Mouse (Mus musculus): ENCODE measurements around the gene Exosc3.
"Not testable (repeated sequence)": the region's sequence is repeated elsewhere in the genome, so short reads cannot be mapped to it uniquely, and the experiment has no call there.

Gene Exosc3

DNA sequence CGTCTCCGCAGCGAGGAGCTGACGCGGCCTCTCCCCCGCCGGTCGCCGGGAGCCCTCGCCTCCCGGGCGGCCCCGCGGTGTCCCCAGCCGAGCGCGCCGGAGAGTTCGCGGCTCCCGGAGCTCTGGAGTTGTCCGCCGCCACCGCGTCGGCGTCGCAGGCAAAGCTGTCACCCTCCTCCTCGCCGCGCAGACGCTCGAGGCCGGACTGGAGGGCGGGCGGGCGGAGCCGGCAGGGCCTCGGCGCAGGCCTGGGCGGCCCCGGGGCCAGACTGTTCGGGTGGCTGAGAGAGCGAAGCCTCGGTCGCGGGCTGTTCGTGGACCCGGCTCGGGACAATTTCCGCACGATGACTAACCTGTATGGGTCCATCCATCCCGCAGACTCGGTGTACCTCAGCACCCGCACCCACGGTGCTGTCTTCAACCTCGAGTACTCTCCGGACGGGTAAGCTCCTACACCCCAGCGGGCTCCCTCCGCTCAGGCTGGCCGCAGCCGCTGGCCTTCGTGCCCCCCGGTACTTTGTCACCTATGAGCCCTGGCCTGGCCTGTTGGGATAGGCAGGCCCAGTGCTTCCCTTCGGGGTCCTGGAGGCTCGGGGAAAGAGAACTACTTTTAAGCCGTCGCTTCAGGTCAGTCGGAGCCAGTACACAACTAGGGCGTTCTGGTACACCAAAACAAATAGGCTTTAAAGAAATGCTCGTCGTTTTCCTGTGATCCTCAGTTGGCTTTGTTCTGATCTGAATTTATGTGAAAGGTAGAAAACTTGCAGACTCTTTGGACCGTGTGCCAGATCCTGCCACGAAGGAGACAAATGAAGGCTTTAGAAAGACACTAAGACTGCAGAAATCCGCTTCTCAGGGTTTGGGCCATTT is at the start of gene Exosc3:
Gene Exosc3, minus strand, starts transcription at position 447 of the 870 bp plus-strand sequence.
- DNase-seq = peak in 1 of 2 experiments; percentile 53

GRCm38 (mm10) chr4:45392099-45392498 is 49.6 kb upstream of the Exosc3 start:
- no peak for DNase-seq

DNA sequence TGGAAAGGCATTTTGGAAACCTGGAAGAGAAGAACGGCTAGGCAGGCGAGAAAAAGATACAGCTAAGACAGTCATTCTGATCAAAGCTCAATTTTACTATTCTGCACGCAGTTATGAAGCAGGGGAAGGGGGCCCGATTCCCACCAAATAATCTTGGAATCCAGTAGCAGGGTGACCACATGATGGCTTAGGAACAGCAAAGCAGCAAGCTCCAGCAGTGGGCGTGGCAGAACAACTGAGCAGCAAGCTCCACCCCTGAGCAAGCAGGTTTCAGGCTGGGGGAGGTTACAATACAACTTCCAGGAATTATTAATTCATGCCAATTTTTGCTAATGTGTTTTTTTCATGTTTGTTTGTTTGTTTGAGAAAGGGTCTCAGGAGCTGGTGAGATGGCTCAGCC is 44.8 kb upstream of the Exosc3 start:
- DNase-seq = not testable (repeated sequence)

DNA sequence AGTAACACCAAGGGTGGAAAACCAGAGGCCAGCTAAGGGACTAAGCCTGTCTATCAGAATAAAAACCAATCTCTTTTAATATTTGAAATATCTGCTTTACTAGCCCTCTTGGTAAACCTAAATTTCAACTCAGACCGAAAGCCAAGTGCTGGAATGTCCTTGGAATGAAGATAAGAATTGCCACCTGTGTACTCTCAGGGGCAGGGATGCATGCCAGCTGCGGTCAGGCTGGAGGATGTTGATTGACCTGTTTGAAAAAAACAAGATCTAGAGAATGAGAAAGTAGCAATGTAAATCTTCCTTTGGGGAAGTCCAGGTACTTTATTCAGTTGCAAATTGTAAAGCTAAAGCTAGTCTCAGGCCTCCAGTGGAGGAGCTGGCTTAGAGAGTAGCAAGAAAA is 39.6 kb upstream of the Exosc3 start:
- DNase-seq = not testable (repeated sequence)

- DNase-seq = not testable (repeated sequence)
Observed at GRCm38 (mm10) chr4:45380903-45381580, 38.5 kb upstream of the Exosc3 start.

- DNase-seq = no peak
Observed at GRCm38 (mm10) chr4:45376573-45376972, 34.0 kb upstream of the Exosc3 start.

DNA sequence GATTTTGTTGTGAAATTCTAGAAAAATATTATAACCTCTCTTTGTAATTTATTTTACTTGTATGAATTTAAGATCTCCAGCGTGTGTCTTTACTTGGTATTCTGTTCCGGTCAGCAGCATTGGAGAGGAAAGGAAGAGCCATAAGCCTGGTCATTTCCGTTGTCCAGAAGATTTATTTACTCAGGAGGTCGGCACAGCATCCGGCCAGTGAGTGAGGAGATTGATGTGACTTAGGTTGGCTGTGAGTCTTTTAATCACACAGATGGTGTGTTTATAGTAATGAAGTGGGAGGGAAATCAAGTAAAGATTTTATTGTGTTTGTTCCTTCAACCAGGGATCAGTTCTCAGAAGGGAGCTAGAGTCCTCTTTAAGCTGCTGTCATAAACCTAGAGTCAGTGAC is 32.3 kb upstream of the Exosc3 start:
- DNase-seq = no peak

- no peak for DNase-seq
Observed at GRCm38 (mm10) chr4:45371261-45371660, 28.7 kb upstream of the Exosc3 start.

- no peak for DNase-seq
Observed at GRCm38 (mm10) chr4:45356653-45357052, 14.1 kb upstream of the Exosc3 start.

- DNase-seq = peak; percentile 82 to 93
Observed at GRCm38 (mm10) chr4:45341669-45342249, 773 bp downstream of the Exosc3 start, which contains the start of gene Dcaf10. Gene Dcaf10 (plus strand): TSS chr4:45342101.

DNA sequence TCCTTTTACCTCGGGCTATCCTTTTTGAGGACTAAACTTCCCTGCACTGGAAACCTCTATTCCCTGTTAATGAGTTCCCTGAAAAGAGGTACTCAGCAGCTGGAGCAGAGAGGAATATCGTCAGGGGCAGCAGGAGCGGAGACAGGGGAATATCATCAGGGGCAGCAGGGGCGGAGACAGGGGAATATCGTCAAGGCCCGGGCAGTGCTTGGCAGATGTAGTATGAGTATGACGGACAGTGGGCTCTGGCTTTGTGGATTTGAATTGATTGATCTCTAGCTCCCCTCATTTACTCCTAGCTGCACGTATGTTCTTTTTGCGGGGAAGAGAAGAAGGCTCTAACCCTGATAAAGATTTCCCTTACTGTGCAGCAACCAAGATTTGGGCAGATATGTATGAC is 1.3 kb downstream of the Exosc3 start:
- DNase-seq = no peak

DNA sequence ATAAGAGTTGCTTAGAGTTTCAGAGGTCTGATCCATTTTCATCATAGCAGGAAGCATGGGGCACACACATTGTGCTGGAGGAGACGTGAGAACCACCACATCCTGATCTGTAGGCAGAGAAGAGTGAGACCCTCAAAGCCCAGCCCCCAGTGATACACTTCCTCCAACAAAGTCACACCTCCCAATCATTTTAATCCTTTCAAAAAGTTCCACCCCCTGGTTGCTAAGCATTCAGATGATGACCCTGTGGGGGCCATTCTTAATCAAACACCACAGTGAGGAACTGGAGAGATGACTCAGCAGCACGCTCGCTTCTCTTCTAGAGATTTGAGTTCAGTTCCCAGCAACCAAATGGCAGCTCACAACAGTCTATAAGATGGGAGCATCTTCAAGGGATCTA is 10.1 kb downstream of the Exosc3 start:
- no peak for DNase-seq

DNA sequence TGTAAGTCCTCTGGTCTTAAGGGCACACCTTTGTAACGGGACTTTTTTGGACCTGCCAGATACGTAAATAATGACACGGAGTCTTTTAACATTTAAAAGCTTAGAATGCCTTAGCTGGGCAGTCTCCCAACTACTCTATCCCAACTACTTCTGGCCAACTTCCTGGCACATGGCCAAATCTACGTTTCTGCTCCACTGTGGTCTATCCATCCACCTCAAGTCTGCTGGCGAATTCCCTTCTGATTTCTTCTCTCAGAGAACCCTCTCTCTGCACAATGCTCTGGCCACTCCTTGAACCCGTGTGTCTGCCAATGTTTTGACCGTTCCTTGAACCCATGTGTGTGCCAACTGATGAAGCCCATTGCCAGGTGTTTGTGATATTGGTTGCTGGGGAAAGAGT is 11.4 kb downstream of the Exosc3 start:
- DNase-seq = no peak

GRCm38 (mm10) chr4:45320159-45320816 is 22.2 kb downstream of the Exosc3 start:
- DNase-seq = peak; percentile 66 to 77

GRCm38 (mm10) chr4:45311056-45311455 is 31.5 kb downstream of the Exosc3 start:
- DNase-seq = no peak

- DNase-seq = no peak
Observed at GRCm38 (mm10) chr4:45308606-45309005, 33.9 kb downstream of the Exosc3 start.

DNA sequence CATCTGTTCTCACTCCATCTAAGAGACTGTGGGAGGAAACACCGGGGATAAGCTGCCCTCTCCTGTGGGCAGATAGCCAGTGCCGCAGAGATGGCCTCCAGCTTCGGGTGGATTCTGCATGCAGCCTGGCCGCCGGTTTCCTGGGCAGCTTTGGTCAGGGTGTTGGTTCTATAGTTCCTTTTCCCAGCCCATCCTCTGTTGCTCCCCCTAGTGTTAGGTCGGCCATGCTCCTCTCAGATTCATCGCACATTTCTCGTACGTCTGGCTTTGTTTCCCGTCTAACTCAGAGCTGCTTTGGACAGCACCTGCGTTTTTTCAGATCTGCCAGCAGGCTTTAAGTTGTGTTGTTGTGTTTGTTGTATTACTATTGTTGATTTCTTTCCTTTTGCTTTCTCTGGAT is 34.5 kb downstream of the Exosc3 start:
- DNase-seq = no peak

- no peak for DNase-seq
Observed at GRCm38 (mm10) chr4:45305536-45305935, 37.0 kb downstream of the Exosc3 start.

GRCm38 (mm10) chr4:45296662-45297564 is 45.6 kb downstream of the Exosc3 start, which contains the start of gene Trmt10b:
Gene Trmt10b (plus strand): TSS chr4:45297127.
- DNase-seq = peak; percentile 51 to 73

DNA sequence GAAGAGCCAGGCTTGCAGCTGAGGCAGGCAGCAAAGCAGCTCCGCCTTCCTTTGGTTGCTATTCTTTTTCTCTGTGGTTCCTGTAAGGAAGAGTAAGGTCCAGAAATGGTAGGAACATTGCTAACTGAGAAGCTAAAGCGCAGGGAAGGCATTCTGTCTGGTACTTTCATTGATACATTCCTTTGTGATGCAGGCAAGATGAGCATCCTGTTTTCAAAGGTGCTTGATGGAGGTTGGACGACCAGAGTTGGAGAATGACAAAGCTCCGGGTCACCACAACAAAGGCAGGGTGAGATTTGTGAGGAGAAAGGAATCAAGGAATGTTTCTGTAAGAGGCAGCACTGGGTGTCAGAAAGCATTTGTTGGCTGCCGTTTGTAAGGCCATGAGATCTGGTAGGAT is 54.6 kb downstream of the Exosc3 start:
- no peak for DNase-seq

- no peak for DNase-seq
Observed at GRCm38 (mm10) chr4:45286318-45286717, 56.2 kb downstream of the Exosc3 start.
